Mouse (Mus musculus) CD4-positive, CD25-positive, alpha-beta regulatory T cell, adult 9 weeks (primary cell): ENCODE data around the gene Ccdc188. TPM values are rescaled to one million over a fixed set of nuclear protein-coding genes. Genes with fewer than 3 reads are reported as not detected.

ENCODE experiments used
- polyA plus RNA-seq: library from polyadenylated mRNA; unstranded; fragments of 100-300 nt; shearing (Covaris generic); gene quantifications from one replicate; pipeline ENCODE4 v1.2.1, GENCODE M21; 2017

Gene Ccdc188
- polyA plus RNA-seq: not detected

GRCm38 (mm10) chr16:18217579-18217978 lies at the start of gene Ccdc188:
Ccdc188 (plus strand) TSS chr16:18217879.

GRCm38 (mm10) chr16:18234671-18235388 lies 17.2 kb downstream of the Ccdc188 start, which contains the start of gene Zdhhc8:
Zdhhc8 (minus strand) TSS chr16:18235136.

GRCm38 (mm10) chr16:18248433-18249363 lies 31.0 kb downstream of the Ccdc188 start, which contains the start of the genes Trmt2a and Ranbp1:
Trmt2a (plus strand) TSS chr16:18248679.
Ranbp1 (minus strand) TSS chr16:18248732.

GRCm38 (mm10) chr16:18258221-18258620 lies 40.5 kb downstream of the Ccdc188 start, which contains the start of gene Gm49776:
Gm49776 (minus strand) TSS chr16:18258321.

Other genes with a start within 250 kb of the Ccdc188 start
- gene Vpreb2, start 237.5 kb upstream of the Ccdc188 start, polyA plus RNA-seq: not detected
- gene Dgcr6, start 165.0 kb upstream of the Ccdc188 start, polyA plus RNA-seq: 30.9 TPM
- gene Prodh, start 127.7 kb upstream of the Ccdc188 start, polyA plus RNA-seq: 6.0 TPM
- not detected for gene Rtn4r, start 90.2 kb upstream of the Ccdc188 start, polyA plus RNA-seq
- gene Zdhhc8, start 17.3 kb downstream of the Ccdc188 start, polyA plus RNA-seq: 2.2 TPM
- gene Trmt2a, start 30.8 kb downstream of the Ccdc188 start, polyA plus RNA-seq: 120 TPM
- gene Ranbp1, start 30.9 kb downstream of the Ccdc188 start, polyA plus RNA-seq: 140 TPM
- gene Gm49776, start 40.4 kb downstream of the Ccdc188 start, polyA plus RNA-seq: 2.6 TPM
- 21.9 TPM for gene Dgcr8, start 71.4 kb downstream of the Ccdc188 start, polyA plus RNA-seq
- gene Tango2, start 130.2 kb downstream of the Ccdc188 start, polyA plus RNA-seq: 60.9 TPM
- gene Arvcf, start 130.3 kb downstream of the Ccdc188 start, polyA plus RNA-seq: 1.7 TPM
- 19.6 TPM for gene Txnrd2, start 208.5 kb downstream of the Ccdc188 start, polyA plus RNA-seq
- 64.5 TPM for gene Comt, start 209.0 kb downstream of the Ccdc188 start, polyA plus RNA-seq